Mouse (Mus musculus): ENCODE results near the gene Zc2hc1b. TPM values are rescaled to one million over a fixed set of nuclear protein-coding genes. Genes with fewer than 3 reads are reported as not detected.

Gene Zc2hc1b
- polyA plus RNA-seq, 1 experiment from 2014 or later = not detected

- H3K27ac ChIP-seq (replicated peaks) = no peak overlapping the region
- DNase-seq (ENCODE audit: low spot score) = peak; percentile 15
- H3K36me3 ChIP-seq (replicated peaks) = peaks cover 44% of the 10 kb centered on the region
Measured at GRCm38 (mm10) chr10:13127335-13127734, 50.5 kb downstream of the Zc2hc1b start.

GRCm38 (mm10) chr10:13125811-13126210 lies 52.0 kb downstream of the Zc2hc1b start:
- no peak overlapping the region for H3K4me3 ChIP-seq
- H3K36me3 ChIP-seq (replicated peaks) = peaks cover 44% of the 10 kb centered on the region
- no peaks in the 10 kb centered on the region for H3K4me1 ChIP-seq
- DNase-seq (ENCODE audit: low spot score) = no peak
- WGBS = 65% methylated on average over 3 of the region's 3 CpGs
- no peak overlapping the region for H3K27ac ChIP-seq (replicated peaks)
- peaks cover 5% of the 10 kb centered on the region; the same call in 1 of the 2 replicates for H3K9me3 ChIP-seq
- H3K27me3 ChIP-seq (replicated peaks; ENCODE audit: low read depth, poor library complexity, severe bottlenecking) = no peaks in the 10 kb centered on the region

More at GRCm38 (mm10) chr10:13127335-13127734, 50.5 kb downstream of the Zc2hc1b start:
- Histone ChIP-seq H3K9me3 (peaks cover 5% of the 10 kb centered on the region; the same call in 1 of the 2 replicates), H3K27me3 (replicated peaks; ENCODE audit: low read depth, poor library complexity, severe bottlenecking) (no peaks in the 10 kb centered on the region), H3K4me1 (no peaks in the 10 kb centered on the region), H3K4me3 (no peak overlapping the region)
- WGBS = 77% methylated on average over 13 of the region's 13 CpGs

- H3K4me3 ChIP-seq = no peak overlapping the region
- whole genome bisulfite sequencing = 55% methylated on average over 2 of the region's 2 CpGs
- H3K9me3 ChIP-seq = no peaks in the 10 kb centered on the region
- H3K27ac ChIP-seq (replicated peaks) = peak overlapping the region; percentile 78
- DNase-seq (ENCODE audit: low spot score) = no peak
- H3K27me3 ChIP-seq (replicated peaks; ENCODE audit: low read depth, poor library complexity, severe bottlenecking) = no peaks in the 10 kb centered on the region
- H3K4me1 ChIP-seq = peaks cover 50% of the 10 kb centered on the region
- H3K36me3 ChIP-seq (replicated peaks) = no peaks in the 10 kb centered on the region
Measured at GRCm38 (mm10) chr10:13119300-13119699, 58.5 kb downstream of the Zc2hc1b start.

GRCm38 (mm10) chr10:13118770-13119102 lies 59.1 kb downstream of the Zc2hc1b start:
- Histone ChIP-seq H3K9me3 (no peaks in the 10 kb centered on the region), H3K27ac (replicated peaks) (peak overlapping the region; percentile 78), H3K27me3 (replicated peaks; ENCODE audit: low read depth, poor library complexity, severe bottlenecking) (no peaks in the 10 kb centered on the region), H3K4me3 (no peak overlapping the region), H3K36me3 (replicated peaks) (no peaks in the 10 kb centered on the region), H3K4me1 (peaks cover 55% of the 10 kb centered on the region)
- DNase-seq (ENCODE audit: low spot score) = peak; percentile 35
- WGBS = 50% methylated on average over 5 of the region's 5 CpGs

- peak overlapping the region; percentile 78 for H3K27ac ChIP-seq (replicated peaks)
Measured at GRCm38 (mm10) chr10:13118024-13118769, 59.6 kb downstream of the Zc2hc1b start.

GRCm38 (mm10) chr10:13116706-13117665 lies 60.8 kb downstream of the Zc2hc1b start:
- Histone ChIP-seq H3K9me3 (no peaks in the 10 kb centered on the region), H3K36me3 (replicated peaks) (0 out of 2 replicates have a peak, but pooled peaks cover 4% of the 10 kb centered on the region), H3K27me3 (replicated peaks; ENCODE audit: low read depth, poor library complexity, severe bottlenecking) (no peaks in the 10 kb centered on the region), H3K4me1 (peaks cover 71% of the 10 kb centered on the region), H3K4me3 (no peak overlapping the region), H3K27ac (replicated peaks) (peak overlapping the region; percentile 82)
- DNase-seq (ENCODE audit: low spot score) = peak; percentile 65
- 34% methylated on average over 9 of the region's 9 CpGs for WGBS

More at GRCm38 (mm10) chr10:13118024-13118769, 59.6 kb downstream of the Zc2hc1b start:
- H3K4me3 ChIP-seq = no peak overlapping the region
- H3K27me3 ChIP-seq (replicated peaks; ENCODE audit: low read depth, poor library complexity, severe bottlenecking) = no peaks in the 10 kb centered on the region
- 52% methylated on average over 7 of the region's 7 CpGs for WGBS
- H3K9me3 ChIP-seq = no peaks in the 10 kb centered on the region
- no peaks in the 10 kb centered on the region for H3K36me3 ChIP-seq (replicated peaks)
- peaks cover 60% of the 10 kb centered on the region for H3K4me1 ChIP-seq
- DNase-seq (ENCODE audit: low spot score) = no peak

- 53% methylated on average over 4 of the region's 4 CpGs for WGBS
- DNase-seq (ENCODE audit: low spot score) = peak; percentile 16
- H3K4me1 ChIP-seq = peaks cover 82% of the 10 kb centered on the region
- H3K27ac ChIP-seq (replicated peaks) = peak overlapping the region; percentile 72
- H3K9me3 ChIP-seq = no peaks in the 10 kb centered on the region
- H3K27me3 ChIP-seq (replicated peaks; ENCODE audit: low read depth, poor library complexity, severe bottlenecking) = no peaks in the 10 kb centered on the region
- no peak overlapping the region for H3K4me3 ChIP-seq
- 0 out of 2 replicates have a peak, but pooled peaks cover 4% of the 10 kb centered on the region for H3K36me3 ChIP-seq (replicated peaks)
Measured at GRCm38 (mm10) chr10:13115030-13115429, 62.8 kb downstream of the Zc2hc1b start.

GRCm38 (mm10) chr10:13113641-13114040 lies 64.2 kb downstream of the Zc2hc1b start:
- DNase-seq (ENCODE audit: low spot score) = no peak
- H3K9me3 ChIP-seq = no peaks in the 10 kb centered on the region
- peaks cover 4% of the 10 kb centered on the region; the same call in 1 of the 2 replicates for H3K36me3 ChIP-seq (replicated peaks)
- no peaks in the 10 kb centered on the region for H3K27me3 ChIP-seq (replicated peaks; ENCODE audit: low read depth, poor library complexity, severe bottlenecking)
- H3K4me1 ChIP-seq = peaks cover 85% of the 10 kb centered on the region
- WGBS = 82% methylated on average over 4 of the region's 4 CpGs
- H3K27ac ChIP-seq (replicated peaks) = peak overlapping the region; percentile 26
- H3K4me3 ChIP-seq = no peak overlapping the region

GRCm38 (mm10) chr10:13112849-13113248 lies 65.0 kb downstream of the Zc2hc1b start:
- DNase-seq (ENCODE audit: low spot score) = no peak
- Histone ChIP-seq H3K9me3 (no peaks in the 10 kb centered on the region), H3K27me3 (replicated peaks; ENCODE audit: low read depth, poor library complexity, severe bottlenecking) (no peaks in the 10 kb centered on the region), H3K27ac (replicated peaks) (peak overlapping the region; percentile 65), H3K4me3 (no peak overlapping the region), H3K36me3 (replicated peaks) (peaks cover 4% of the 10 kb centered on the region; the same call in 1 of the 2 replicates), H3K4me1 (peaks cover 85% of the 10 kb centered on the region)
- 65% methylated on average over 3 of the region's 3 CpGs for WGBS

- H3K4me1 ChIP-seq = peaks cover 73% of the 10 kb centered on the region
- DNase-seq (ENCODE audit: low spot score) = peak; percentile 16
- no peaks in the 10 kb centered on the region for H3K27me3 ChIP-seq (replicated peaks; ENCODE audit: low read depth, poor library complexity, severe bottlenecking)
- H3K27ac ChIP-seq (replicated peaks) = peak overlapping the region; percentile 68
- WGBS = 50% methylated on average over 1 of the region's 1 CpGs
- H3K4me3 ChIP-seq = no peak overlapping the region
- H3K36me3 ChIP-seq (replicated peaks) = peaks cover 4% of the 10 kb centered on the region; the same call in 1 of the 2 replicates
- no peaks in the 10 kb centered on the region for H3K9me3 ChIP-seq
Measured at GRCm38 (mm10) chr10:13109781-13110180, 68.0 kb downstream of the Zc2hc1b start.

GRCm38 (mm10) chr10:13108847-13109246 lies 69.0 kb downstream of the Zc2hc1b start:
- no peaks in the 10 kb centered on the region for H3K27me3 ChIP-seq (replicated peaks; ENCODE audit: low read depth, poor library complexity, severe bottlenecking)
- peak overlapping the region; percentile 68 for H3K27ac ChIP-seq (replicated peaks)
- H3K4me1 ChIP-seq = peaks cover 68% of the 10 kb centered on the region
- DNase-seq (ENCODE audit: low spot score) = no peak
- peaks cover 4% of the 10 kb centered on the region; the same call in 1 of the 2 replicates for H3K36me3 ChIP-seq (replicated peaks)
- no peak overlapping the region for H3K4me3 ChIP-seq
- H3K9me3 ChIP-seq = no peaks in the 10 kb centered on the region
- WGBS = 59% methylated on average over 4 of the region's 4 CpGs

- H3K27ac ChIP-seq (replicated peaks) = peak overlapping the region; percentile 68
- WGBS = 13% methylated on average over 7 of the region's 7 CpGs
- DNase-seq (ENCODE audit: low spot score) = peak; percentile 60
- no peaks in the 10 kb centered on the region for H3K27me3 ChIP-seq (replicated peaks; ENCODE audit: low read depth, poor library complexity, severe bottlenecking)
- H3K4me1 ChIP-seq = peaks cover 62% of the 10 kb centered on the region
- peaks cover 4% of the 10 kb centered on the region; the same call in 1 of the 2 replicates for H3K36me3 ChIP-seq (replicated peaks)
- H3K9me3 ChIP-seq = no peaks in the 10 kb centered on the region
- no peak overlapping the region for H3K4me3 ChIP-seq
Measured at GRCm38 (mm10) chr10:13108021-13108548, 69.7 kb downstream of the Zc2hc1b start.

Data from embryonic facial prominence, embryonic 10.5 days (tissue).